Mouse (Mus musculus) kidney, postnatal 14 days (tissue): ENCODE measurements around the gene Ttc30a2.
"Not testable (repeated sequence)": the region's sequence is repeated elsewhere in the genome, so short reads cannot be mapped to it uniquely, and the experiment has no call there.

Experiments used
- DNase-seq: peaks from one replicate; pipeline ENCODE4 v3.0.0; 2022; ENCODE audit warnings: mixed read lengths

Gene Ttc30a2

DNA sequence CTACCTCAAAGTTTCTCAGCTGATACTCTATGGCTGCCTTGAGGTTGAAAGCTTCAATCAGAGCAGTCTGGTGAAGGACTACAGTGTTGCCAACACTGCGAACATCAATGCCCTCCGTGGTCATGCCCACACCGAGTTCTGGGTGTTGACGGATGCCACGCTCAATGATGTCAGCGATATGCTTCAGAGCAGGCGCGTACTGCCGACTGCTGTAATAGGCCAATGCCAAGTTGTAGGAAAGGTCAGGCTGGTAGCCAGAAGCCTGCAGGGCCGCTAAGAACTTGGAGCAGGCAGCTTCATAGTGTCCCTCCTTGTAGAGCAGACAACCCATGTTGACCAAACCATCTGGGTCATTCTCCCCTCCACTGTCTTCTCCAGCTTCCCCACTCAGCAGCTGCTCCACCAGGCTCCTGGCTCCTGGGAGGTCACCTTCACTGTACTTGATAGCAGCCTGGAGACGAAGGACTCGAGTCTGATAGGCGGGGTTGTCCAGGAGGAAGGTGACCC, 3.0 kb upstream of the Ttc30a2 start:
- not testable (repeated sequence) for DNase-seq

- not testable (repeated sequence) for DNase-seq
Measured at GRCm38 (mm10) chr2:75976070-75976469, 1.9 kb downstream of the Ttc30a2 start.

GRCm38 (mm10) chr2:75974131-75974530, 3.8 kb downstream of the Ttc30a2 start:
- no peak for DNase-seq

DNA sequence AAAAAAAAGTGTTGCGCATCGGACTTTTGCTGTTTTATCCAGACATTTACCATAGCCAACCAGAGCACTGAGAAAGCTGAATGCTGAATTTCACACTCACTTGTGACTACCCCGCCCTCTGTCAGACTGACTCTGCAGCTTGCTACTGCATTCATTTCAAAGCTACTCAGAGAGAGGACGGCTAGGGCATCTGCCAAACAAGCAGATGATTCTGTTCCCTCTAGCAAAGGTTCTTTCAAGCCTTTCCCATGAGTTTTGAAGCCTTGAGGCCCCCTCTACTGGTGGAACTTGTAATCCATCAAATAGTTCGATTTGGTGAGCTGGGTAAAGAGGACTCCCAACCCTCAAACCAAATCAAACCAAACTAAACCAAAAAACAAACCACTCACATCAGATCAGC, 13.0 kb downstream of the Ttc30a2 start:
- peak; percentile 67 for DNase-seq

GRCm38 (mm10) chr2:75964512-75964911, 13.5 kb downstream of the Ttc30a2 start:
- DNase-seq = peak; percentile 69

GRCm38 (mm10) chr2:75964051-75964450, 13.9 kb downstream of the Ttc30a2 start:
- peak; percentile 10 for DNase-seq

DNA sequence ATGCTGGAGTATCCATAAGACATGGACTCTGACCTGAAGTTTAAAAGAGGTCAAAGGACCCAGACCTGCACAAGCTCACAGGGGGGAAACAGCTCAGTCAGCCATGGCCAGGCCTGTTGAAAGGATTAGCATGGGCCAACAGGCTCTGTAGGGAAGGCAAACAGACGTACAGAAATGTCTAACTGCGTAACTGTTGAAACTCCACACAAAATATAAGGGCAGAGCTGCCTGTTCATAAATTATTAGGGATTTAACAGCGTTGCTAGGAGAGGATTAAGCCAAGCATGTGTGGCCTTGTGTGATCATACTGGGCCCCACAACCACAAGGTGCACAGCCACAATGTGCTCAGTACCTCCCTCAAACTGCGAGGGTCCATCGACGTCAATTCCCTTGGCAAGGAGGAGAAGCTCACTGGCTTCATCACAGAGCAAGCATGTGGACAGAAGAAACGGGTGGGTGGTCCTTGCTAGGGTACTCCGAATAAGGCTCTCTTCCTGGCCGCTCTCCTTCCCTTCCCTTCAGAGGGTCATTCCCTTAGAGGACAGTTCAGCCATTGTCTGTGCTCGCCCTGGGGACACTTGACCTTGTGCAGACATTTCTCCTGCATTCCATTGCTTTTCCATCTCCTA, 14.6 kb downstream of the Ttc30a2 start:
- no peak for DNase-seq

DNA sequence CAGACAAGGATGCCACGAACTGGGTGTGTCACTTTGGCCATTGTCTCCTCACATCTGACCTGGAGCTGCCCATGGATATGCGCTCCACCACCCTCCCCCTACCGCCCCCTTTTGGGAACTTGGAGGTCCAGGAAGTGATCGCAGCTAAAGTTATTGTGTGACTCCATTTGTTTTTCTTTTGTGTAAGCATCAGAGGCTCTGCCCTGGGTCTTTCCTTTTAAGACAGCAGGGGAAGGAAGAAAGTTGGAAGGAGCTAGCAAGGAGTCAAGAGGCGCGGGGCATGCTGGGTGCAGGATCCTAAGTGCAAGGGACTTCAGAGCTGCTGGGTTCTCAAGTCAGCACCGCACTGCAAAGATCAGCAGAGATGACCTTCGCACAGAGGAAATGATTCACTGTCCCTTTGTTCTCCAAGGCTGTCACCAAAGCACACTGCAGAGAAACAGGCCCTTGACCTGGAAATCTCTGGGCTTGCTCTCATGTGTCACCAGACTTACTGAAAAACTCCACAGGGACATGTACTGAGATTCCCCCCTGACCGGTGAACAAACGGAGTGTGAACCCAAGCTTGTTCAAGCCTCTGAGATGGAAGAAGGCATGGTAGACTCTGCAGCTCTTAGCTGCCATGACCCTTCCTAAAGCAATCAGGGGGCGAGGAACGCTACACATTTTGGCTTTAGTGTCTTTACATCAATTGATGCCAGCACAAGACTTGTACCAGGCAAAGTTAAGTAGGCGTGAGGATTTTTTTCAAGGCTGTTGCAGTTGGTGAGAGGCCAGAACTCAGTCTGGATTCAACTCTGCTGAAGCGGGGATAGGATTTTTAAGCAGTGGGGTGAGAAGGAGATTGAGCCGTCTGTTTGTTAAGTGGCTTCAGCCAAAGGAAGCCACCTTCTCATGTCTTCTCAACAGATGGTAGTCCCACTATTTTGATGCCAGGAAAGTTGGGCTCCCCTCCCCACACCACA, 17.3 kb downstream of the Ttc30a2 start:
- peak; percentile 53 for DNase-seq

GRCm38 (mm10) chr2:75959850-75960365, 18.1 kb downstream of the Ttc30a2 start:
- no peak for DNase-seq

DNA sequence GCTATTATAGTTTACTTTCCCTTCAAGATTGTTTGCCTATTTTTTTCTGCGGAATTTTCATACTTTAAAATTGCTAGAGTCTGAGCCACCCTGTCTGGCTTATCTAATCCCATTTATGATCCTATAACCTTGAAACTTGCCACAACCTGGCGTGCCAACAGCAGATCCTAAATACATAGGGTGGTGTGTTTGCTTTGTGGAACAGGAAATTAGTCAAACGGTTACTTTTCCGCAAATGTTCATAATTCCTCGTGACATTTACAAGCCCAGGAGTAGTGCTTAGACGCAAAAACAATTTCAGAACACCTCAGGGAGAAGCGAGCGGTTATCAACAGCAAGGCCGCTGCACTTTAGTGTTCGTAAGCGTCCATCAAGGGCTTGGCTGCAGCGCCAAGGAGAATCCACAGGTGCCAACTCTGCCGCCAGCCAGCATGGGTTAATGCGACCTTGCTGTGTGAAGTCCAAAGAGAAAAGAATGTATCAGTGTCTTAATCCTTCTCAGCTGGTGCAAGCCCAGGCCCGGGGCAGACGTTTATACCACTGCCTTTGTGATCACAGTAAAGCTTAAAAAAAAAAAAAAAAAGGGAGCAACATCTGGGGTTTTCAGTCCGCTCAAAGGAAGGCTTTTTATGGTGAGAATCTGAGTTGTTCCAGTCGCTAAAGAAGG, 18.7 kb downstream of the Ttc30a2 start:
- DNase-seq = no peak

DNA sequence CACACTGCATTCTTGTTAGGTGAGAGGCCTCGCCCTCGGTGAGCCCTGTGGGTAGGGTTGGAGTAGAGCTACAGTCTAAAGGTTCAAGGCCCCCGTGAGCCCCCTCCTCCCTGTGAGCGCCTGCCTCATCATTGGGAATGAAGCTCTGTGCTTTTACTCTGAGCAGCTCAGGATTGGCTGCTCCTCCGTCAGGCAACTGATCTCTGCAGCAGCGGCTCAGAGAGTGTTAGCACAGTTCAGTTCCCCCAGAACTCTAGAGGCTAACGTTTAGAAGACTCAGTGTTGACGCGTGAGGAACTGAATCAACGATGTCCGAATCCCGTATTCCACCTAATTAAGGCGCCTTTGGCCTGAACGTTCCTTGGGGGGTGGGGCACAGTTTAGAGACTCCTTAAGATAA, 22.3 kb downstream of the Ttc30a2 start:
- DNase-seq = no peak

DNA sequence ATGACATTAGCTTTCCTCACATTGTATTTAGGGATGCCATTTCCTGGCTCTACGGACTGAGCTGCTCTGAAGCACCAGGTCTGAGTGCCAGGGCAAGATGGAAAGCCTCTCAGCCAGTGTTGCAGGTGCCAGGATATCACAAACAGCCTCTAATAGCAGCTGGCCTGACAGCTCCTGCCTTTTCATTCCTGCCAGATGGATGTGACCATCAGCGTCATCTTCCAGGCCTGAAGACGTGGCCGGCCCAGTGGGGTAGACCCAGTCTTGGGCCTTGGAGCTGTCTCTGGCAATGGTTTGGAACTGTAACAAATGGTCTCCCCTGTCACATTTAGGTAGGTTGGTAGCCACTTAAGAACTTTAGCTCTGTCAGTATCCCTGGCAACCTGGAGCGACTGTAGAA, 24.6 kb downstream of the Ttc30a2 start:
- DNase-seq = no peak

- DNase-seq = no peak
Measured at GRCm38 (mm10) chr2:75950685-75951084, 27.3 kb downstream of the Ttc30a2 start.

DNA sequence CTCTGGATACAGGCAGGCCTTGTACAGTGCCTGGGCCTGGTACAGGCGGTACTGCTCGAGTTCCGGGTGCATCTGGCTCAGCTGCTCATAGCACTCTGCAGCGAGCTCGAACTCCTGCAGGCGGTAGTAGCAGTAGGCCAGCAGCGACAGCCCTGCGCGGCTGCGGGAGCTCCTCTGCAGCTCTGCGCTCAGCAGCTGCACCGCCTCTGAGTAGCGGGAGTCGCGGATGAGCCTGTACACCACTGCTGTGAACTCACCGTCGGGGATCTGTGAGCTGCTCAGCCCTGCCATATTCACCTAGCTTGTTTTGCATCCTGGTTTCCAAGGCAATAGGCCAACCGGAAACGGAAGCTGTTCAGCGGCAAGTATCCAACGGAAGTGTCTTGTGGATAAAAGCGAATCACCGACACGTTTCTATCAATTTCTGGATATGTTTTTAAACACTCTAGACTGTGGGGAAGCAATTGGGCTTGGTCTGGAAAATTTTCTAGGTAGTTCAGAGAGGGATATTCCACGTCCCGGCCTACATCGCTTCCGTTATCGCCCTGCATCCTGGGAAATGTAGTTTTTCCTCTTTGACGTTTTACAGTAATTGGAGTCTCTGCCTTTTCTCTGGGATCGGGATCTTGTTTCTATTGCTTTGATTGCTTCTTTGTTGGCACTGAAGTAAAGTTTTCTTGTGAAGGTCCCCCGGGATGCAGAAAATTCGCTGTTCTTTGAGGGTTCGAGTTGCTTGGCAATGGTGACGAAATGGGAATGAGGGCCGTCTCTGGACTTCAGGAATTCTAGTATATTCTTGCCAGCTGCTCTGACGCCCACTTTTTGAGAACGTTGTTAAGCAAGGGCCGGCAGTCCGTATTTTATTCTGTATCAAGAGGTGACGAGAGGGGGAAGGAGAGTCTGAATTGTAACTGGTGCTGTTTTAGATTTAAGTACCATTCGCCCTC, 39.6 kb downstream of the Ttc30a2 start, which contains the start of gene Ttc30b:
Gene Ttc30b, minus strand, starts transcription at position 469 of the 947 bp plus-strand sequence.
- DNase-seq = peak; percentile 85

GRCm38 (mm10) chr2:75937520-75938116, 40.4 kb downstream of the Ttc30a2 start:
- DNase-seq = not testable (repeated sequence)

DNA sequence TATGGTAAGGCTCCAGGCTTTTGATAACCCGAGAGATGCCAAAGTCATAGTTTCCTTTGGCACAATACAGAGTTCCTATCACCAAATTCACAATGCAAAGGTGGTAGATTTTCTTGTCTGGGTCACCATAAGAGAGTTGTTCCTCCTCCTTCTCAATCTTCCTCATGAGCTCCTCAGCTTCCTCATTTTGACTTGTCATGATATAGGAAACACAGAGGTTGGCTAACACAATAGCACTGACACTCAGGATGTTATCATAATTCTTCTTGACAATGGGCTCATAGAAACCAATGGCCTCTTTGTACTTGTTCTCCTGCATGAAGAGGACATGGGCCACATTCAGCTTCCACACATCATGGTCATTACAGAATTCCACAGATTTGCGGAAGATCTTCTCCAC, 41.3 kb downstream of the Ttc30a2 start:
- not testable (repeated sequence) for DNase-seq

GRCm38 (mm10) chr2:75933541-75933940, 44.4 kb downstream of the Ttc30a2 start:
- no peak for DNase-seq

DNA sequence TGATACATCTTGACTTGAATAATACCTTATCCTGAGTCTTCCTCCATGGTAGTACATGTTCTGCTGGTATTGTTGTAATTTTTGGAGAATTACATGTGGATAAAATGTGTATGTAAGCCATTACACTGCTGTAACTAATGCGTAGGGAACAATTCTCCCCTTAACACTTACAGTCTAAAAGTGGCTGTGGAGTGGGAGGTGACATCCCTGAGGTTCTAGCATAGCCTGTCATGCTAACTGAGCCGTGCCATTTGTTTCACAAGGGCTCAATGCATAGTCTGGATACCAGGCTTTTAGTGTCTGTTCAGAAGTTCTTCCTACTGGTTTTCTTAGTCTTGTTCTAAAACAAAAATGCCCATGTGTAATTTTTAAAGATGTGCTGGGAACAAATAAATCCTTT, 47.0 kb downstream of the Ttc30a2 start:
- DNase-seq = no peak

DNA sequence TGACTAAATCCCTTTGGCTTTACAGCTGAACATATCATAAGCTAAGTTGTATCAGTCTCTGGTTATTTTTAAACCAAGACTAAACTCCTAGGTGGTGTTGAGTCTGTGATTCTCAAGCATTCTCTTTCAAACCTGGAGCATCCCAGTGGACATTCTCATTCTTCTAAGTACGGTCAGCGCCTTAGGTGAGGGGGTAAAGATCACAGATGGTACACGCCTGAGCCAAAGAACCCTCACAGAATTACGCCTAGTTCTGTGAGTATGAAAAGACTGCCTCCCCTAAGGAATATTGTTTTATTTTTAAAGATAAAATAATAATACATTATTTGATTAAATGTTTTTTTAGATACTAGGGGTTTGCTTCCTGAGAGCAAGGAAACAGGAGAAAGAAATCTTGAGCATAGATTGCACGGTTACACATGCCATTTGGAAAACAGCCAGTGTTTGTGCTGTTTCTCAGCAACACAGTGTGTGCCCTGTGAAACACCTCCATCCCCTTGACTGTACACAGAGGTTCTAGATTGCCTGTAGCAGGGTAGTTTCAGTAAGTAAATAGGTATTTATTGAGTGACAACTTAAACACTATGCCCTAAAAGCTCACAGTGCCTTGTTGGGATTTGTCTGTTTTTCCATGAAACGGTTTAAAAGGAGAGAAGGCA, 48.1 kb downstream of the Ttc30a2 start:
- no peak for DNase-seq

- DNase-seq = no peak
Measured at GRCm38 (mm10) chr2:75929141-75929540, 48.8 kb downstream of the Ttc30a2 start.

DNA sequence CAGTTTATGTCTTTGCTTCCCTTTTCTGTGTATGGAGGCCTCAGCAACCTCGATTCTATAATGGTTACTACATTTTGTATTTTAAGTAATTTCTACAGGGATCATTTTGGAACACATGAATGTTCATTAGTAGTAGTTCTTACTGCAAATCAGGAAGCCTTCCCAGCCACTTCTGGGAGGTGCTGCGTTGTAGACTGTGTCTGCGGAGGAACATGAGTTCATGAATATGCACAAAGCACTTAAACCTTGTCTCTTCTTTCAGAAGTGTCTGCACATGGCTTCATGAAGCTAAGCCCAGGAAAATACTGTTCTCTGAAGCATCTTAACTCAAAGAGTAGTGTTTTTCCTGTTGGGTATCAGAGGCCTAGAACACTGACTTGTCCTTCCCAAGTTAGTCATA, 50.0 kb downstream of the Ttc30a2 start:
- no peak for DNase-seq
